Mouse (Mus musculus) intestine, embryonic 16.5 days (tissue): ENCODE data around the gene Large1. TPM values are rescaled to one million over a fixed set of nuclear protein-coding genes. Genes with fewer than 3 reads are reported as not detected.
"Not testable (repeated sequence)": the region's sequence is repeated elsewhere in the genome, so short reads cannot be mapped to it uniquely, and the experiment has no call there.

ENCODE experiments used
- ATAC-seq: fragments of 200-750 bp; cut with Nextera tagmentation; 2 replicates; pipeline ENCODE4 v1.8.0; 2017; ENCODE audit warnings: moderate TSS enrichment, moderate library complexity
- H3K27ac ChIP-seq: fragments of 300-500 bp; sonication (generic); 2 replicates; pipeline ENCODE4 v1.5.1; 2014; ENCODE audit warnings: mild to moderate bottlenecking, low read length
- H3K27me3 ChIP-seq: fragments of 300-500 bp; sonication (generic); replicated peaks from 2 replicates; pipeline ENCODE4 v1.6.1; 2014; ENCODE audit warnings: low read length, control low read depth, mixed read lengths; ENCODE audit not compliant: control insufficient read depth, insufficient read depth
- H3K36me3 ChIP-seq: fragments of 300-500 bp; sonication (generic); 2 replicates; pipeline ENCODE4 v1.6.1; 2014; ENCODE audit warnings: low read length, control low read depth; ENCODE audit not compliant: control insufficient read depth, insufficient read depth
- H3K4me1 ChIP-seq: fragments of 300-500 bp; sonication (generic); 2 replicates; pipeline ENCODE4 v1.6.1; 2014; ENCODE audit warnings: low read length, control low read depth, mixed read lengths; ENCODE audit not compliant: control insufficient read depth, insufficient read depth
- H3K4me2 ChIP-seq: fragments of 300-500 bp; sonication (generic); 2 replicates; pipeline ENCODE4 v1.6.1; 2014; ENCODE audit warnings: low read depth, low read length, control low read depth
- H3K4me3 ChIP-seq: fragments of 300-500 bp; sonication (generic); 2 replicates; pipeline ENCODE4 v1.5.1; 2014; ENCODE audit warnings: mild to moderate bottlenecking, low read length
- H3K9ac ChIP-seq: fragments of 300-500 bp; sonication (generic); 2 replicates; pipeline ENCODE4 v1.6.1; 2014; ENCODE audit warnings: low read depth, low read length
- H3K9me3 ChIP-seq: fragments of 300-500 bp; sonication (generic); 2 replicates; pipeline ENCODE4 v1.6.1; 2016; ENCODE audit warnings: low read length, control low read depth; ENCODE audit not compliant: control insufficient read depth
- WGBS: fragments of 180-500 bp; shearing (Covaris S2); extraction: QIAGEN DNeasy Blood & Tissue Kit; methylation state at CpG from one replicate; pipeline ENCODE4 v1.1.7; 2014; 5-methylcytosine and 5-hydroxymethylcytosine counted together
- polyA plus RNA-seq: library from polyadenylated mRNA; unstranded; fragments of >200 nt; fragmentation: Nextera tagmentation; extraction: Ambion mirVana; gene quantifications from 2 replicates; pipeline ENCODE4 v1.2.1, GENCODE M21; 2015

Gene Large1
- polyA plus RNA-seq, 1 experiment from 2014 or later = 5.0 TPM

DNA sequence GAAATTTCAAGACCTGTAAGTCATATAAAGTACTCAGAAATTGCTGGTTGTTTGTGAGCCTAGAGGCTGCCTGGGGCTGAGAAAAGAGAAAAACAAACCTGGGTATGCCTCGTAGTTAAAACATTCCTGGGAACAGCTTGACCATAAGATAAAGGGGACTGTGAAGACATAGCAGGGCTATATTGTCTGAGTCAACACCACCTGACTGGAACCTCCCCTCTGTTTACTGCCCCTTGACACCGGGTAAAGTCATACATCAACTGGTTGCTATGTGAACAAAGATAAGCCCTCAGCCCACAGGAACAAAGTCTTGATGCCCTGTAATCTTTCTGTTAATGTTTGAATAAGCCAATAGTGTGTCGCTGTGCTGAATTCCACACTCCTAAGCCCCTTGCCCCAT lies 252.7 kb downstream of the Large1 start:
- peak overlapping the region; percentile 32; the same call in 1 of the 2 replicates for H3K4me2 ChIP-seq
- 4% methylated on average over 3 of the region's 3 CpGs for WGBS
- H3K4me1 ChIP-seq, H3K27ac ChIP-seq, H3K4me3 ChIP-seq, H3K27me3 ChIP-seq, H3K9me3 ChIP-seq, H3K9ac ChIP-seq, H3K36me3 ChIP-seq: not testable (repeated sequence)
- ATAC-seq = peak; percentile 93

DNA sequence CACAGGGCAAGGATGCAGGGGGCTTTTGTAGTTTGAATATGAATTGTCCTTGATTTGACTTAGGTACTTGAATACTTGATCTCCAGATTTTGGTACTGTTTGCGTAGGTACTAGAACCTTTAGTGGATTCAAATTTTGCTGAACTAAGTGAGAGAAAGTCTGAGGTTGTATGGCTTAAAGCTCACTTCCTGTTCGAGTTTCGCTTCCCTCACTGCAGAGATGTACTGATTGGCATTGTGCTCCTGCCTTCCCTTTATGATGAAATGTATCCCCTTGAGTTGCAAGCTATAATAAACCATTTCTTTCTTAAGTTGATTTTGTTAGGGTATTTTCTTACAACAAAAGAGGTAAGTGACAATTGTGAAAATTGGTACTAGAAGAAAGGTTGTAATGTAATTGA lies 253.8 kb downstream of the Large1 start:
- Histone ChIP-seq H3K9ac (no peak overlapping the region), H3K27ac (no peak overlapping the region), H3K36me3 (no peaks in the 10 kb centered on the region), H3K9me3 (no peaks in the 10 kb centered on the region), H3K4me2 (no peak overlapping the region), H3K4me3 (no peak overlapping the region), H3K4me1 (no peaks in the 10 kb centered on the region), H3K27me3 (no peaks in the 10 kb centered on the region)
- ATAC-seq = no peak
- 86% methylated on average over 3 of the region's 3 CpGs for WGBS

DNA sequence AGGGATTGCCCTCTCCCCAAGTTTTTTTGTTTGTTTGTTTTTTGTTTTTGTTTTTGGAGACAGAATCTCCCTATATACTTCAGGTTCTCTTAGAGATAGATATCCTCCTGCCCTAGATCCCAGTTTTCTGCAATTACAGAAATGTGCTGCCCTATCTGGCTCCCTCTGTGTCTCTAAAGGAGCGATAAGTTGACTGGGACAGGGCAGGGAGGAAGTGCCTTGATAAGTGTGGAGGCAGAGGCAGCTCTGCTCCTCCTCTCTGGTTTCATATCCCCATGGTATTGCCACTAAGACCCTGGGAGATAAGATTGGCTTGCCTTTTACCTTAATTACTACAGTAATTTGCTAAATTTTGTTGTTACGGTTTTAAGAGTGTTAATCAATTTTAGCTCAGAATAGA lies 256.4 kb downstream of the Large1 start:
- Histone ChIP-seq H3K36me3 (no peaks in the 10 kb centered on the region), H3K4me1 (no peaks in the 10 kb centered on the region)

DNA sequence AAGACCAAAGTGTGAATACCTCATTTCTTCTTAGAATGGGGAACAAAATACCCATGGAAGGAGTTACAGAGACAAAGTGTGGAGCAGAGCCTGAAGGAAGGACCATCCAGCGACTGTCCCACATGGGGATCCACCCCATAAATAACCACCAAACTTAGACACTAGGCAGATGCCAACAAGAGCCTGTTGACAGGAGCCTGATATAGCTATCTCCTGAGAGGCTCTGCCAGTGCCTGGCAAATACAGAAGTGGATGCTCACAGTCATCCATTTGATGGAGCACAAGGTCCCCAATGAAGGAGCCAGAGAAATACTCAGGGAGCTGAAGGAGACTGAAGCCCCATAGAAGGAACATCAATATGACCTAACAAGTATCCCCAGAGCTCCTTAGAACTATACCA lies 275.6 kb downstream of the Large1 start:
- WGBS = 88% methylated on average over 1 of the region's 1 CpGs
- H3K4me2 ChIP-seq, H3K4me1 ChIP-seq, H3K36me3 ChIP-seq, ATAC-seq, H3K4me3 ChIP-seq, H3K9ac ChIP-seq, H3K27ac ChIP-seq, H3K27me3 ChIP-seq, H3K9me3 ChIP-seq: not testable (repeated sequence)

More for the DNA sequence above, 256.4 kb downstream of the Large1 start:
- no peak for ATAC-seq
- 65% methylated on average over 2 of the region's 2 CpGs for WGBS
- Histone ChIP-seq H3K4me2 (no peak overlapping the region), H3K4me3 (no peak overlapping the region), H3K27ac (no peak overlapping the region), H3K9me3 (no peaks in the 10 kb centered on the region), H3K9ac (no peak overlapping the region), H3K27me3 (no peaks in the 10 kb centered on the region)

DNA sequence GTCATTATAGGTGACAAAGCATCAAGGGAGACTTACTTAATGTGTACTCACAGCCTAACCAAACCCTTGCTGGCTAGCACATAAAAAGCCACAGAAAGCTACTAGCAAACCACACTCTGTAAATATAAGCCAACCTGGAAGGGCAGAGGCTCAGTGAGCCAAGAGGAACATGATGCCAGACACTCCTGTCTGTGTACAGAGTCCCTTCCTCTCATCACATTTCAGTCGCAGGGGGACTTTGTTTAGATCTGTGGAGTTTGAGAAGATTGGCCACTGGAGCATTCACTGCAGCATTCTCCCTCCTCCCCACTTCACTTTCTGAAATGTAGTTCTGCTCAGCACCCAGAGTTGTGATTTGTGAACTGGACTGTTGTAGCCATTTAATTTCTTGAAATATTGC lies 291.9 kb downstream of the Large1 start:
- no peaks in the 10 kb centered on the region for H3K4me1 ChIP-seq
- no peaks in the 10 kb centered on the region for H3K9me3 ChIP-seq
- no peak overlapping the region for H3K4me2 ChIP-seq
- WGBS = 40% methylated on average over 1 of the region's 1 CpGs
- H3K4me3 ChIP-seq = no peak overlapping the region
- H3K27me3 ChIP-seq = no peaks in the 10 kb centered on the region
- H3K9ac ChIP-seq = no peak overlapping the region
- no peak for ATAC-seq
- H3K27ac ChIP-seq = no peak overlapping the region
- no peaks in the 10 kb centered on the region for H3K36me3 ChIP-seq

DNA sequence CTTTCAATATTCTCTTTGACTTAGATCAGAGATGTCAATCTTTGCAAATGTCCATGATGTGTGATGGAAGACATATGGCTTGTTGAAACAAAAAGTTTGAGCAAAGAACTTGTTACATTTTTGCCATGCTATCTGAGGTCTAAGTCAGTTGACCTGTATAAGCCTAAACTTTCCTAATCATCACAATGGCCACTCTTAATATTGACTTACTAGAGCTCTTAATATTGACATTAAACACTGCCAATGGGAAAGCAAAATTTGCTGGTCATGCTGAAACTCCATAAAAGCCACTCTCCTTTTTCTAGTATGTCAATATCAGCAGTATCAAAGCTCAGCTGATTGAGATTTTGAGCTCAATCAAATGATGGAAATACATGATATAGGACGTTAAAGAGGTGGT lies 298.6 kb downstream of the Large1 start:
- Histone ChIP-seq H3K9me3 (no peaks in the 10 kb centered on the region), H3K36me3 (no peaks in the 10 kb centered on the region), H3K27me3 (no peaks in the 10 kb centered on the region), H3K9ac (no peak overlapping the region), H3K4me3 (no peak overlapping the region), H3K4me1 (no peaks in the 10 kb centered on the region), H3K27ac (no peak overlapping the region), H3K4me2 (no peak overlapping the region)
- no peak for ATAC-seq
- 71% methylated on average over 1 of the region's 1 CpGs for WGBS

DNA sequence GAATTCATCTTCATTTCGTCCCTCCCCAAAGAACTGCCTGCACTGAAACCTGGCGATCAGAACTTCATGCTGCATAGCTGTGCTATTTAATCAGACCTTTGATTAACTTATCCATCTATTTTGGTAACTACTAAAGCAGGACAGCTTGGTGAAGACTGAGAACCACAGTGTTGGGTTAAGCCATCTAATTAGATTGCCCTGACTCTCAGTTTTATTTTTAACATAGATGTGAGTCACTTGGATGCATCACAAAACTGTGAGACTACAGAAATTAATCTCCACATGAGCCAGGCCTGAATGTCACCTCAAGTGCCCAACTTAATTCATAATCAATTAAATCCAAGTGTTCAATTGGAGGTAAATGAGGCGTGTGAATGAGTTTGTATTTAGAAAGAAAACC lies 299.5 kb downstream of the Large1 start:
- no peak for ATAC-seq
- Histone ChIP-seq H3K9ac (no peak overlapping the region), H3K27me3 (no peaks in the 10 kb centered on the region), H3K4me2 (no peak overlapping the region), H3K36me3 (no peaks in the 10 kb centered on the region), H3K4me3 (no peak overlapping the region), H3K4me1 (no peaks in the 10 kb centered on the region), H3K9me3 (no peaks in the 10 kb centered on the region), H3K27ac (no peak overlapping the region)
- 82% methylated on average over 3 of the region's 3 CpGs for WGBS

DNA sequence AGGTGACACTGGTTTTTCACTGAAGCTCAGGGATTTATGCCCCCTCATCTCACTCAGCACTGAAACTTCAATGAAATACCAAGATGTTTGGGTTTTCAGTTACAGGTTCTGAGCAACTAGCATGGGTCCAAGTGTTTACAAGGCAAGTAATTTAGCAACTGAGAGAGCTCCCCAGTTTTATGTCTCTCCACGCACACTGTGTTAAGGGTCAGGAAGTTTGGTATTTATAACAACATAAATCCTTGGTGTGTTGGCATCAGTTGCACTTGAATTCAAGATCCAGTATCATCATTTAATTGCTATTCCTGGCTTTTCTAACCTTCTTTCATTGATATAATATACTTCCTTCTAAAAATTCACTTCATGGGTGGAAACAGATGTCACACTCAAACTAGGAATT lies 300.9 kb downstream of the Large1 start:
- H3K27me3 ChIP-seq = no peaks in the 10 kb centered on the region
- no peaks in the 10 kb centered on the region for H3K9me3 ChIP-seq
- ATAC-seq = no peak
- no peaks in the 10 kb centered on the region for H3K36me3 ChIP-seq
- H3K27ac ChIP-seq = no peak overlapping the region
- H3K4me2 ChIP-seq = no peak overlapping the region
- WGBS = 59% methylated on average over 1 of the region's 1 CpGs
- H3K4me1 ChIP-seq = no peaks in the 10 kb centered on the region
- H3K9ac ChIP-seq = no peak overlapping the region
- H3K4me3 ChIP-seq = no peak overlapping the region

DNA sequence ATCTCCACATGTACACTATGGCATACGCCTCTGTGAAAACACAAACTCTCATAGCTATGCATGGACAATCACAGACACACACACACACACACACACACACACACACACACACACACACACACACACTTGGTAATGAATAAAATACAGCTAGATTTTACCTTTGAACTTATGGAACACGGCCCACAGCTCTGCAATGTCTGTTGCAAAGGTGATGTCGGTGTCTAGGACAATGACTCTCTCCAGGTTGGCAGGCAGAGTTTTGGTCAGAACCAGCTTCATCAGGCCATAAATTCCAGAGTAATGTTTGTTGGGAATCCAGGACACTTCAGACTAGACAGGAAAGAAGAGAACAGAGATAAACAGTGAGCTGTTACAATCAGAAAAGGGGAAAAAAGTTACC lies 305.2 kb downstream of the Large1 start:
- Histone ChIP-seq H3K9me3 (no peaks in the 10 kb centered on the region), H3K4me3 (no peak overlapping the region), H3K27me3 (no peaks in the 10 kb centered on the region), H3K9ac (no peak overlapping the region), H3K4me2 (no peak overlapping the region), H3K36me3 (no peaks in the 10 kb centered on the region), H3K4me1 (no peaks in the 10 kb centered on the region), H3K27ac (no peak overlapping the region)
- WGBS = 78% methylated on average over 3 of the region's 3 CpGs
- ATAC-seq = no peak

DNA sequence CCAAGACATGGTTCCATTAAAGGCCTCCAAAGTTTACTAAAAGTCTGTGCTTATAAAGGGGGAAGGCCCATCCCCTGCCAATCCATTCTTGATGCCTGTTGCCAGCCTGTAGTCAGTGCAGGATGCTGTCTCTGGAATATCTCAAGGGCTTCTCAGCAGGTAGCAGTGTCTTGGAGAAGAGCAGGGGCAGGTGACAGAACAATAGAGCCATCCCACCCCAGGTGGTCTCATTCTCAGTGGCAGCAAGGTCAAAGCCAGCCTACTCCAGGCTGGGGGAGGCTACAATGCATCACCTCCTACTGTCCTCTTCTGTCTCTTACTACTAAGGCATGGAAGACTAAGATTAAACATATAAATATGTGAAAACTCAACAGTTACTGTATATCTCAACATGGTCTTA lies 323.6 kb downstream of the Large1 start:
- Histone ChIP-seq H3K27me3 (no peaks in the 10 kb centered on the region), H3K9ac (no peak overlapping the region), H3K4me2 (no peak overlapping the region), H3K36me3 (no peaks in the 10 kb centered on the region), H3K9me3 (no peaks in the 10 kb centered on the region), H3K27ac (no peak overlapping the region), H3K4me1 (no peaks in the 10 kb centered on the region), H3K4me3 (no peak overlapping the region)
- no peak for ATAC-seq
